Mouse (Mus musculus) CH12.LX (cell line): Measurements from ENCODE around the gene Sesn2.
"Not testable (repeated sequence)": the region's sequence is repeated elsewhere in the genome, so short reads cannot be mapped to it uniquely, and the experiment has no call there.

Experiments
- CHD2 ChIP-seq: IDR thresholded peaks from 2 replicates; pipeline ENCODE4 v1.6.1; 2011; ENCODE audit warnings: low read length, improper control_type of control experiment
- MAFK ChIP-seq: IDR thresholded peaks from 2 replicates; pipeline ENCODE4 v1.6.1; 2011; ENCODE audit warnings: low read length, improper control_type of control experiment; ENCODE audit not compliant: insufficient replicate concordance
- NRF1 ChIP-seq: IDR thresholded peaks from 2 replicates; pipeline ENCODE4 v1.6.1; 2014; ENCODE audit warnings: low read depth, mild to moderate bottlenecking, inconsistent platforms, low read length, improper control_type of control experiment, moderate library complexity
- RCOR1 ChIP-seq: conservative IDR thresholded peaks from 2 replicates; pipeline ENCODE4 v1.6.1; 2012; ENCODE audit warnings: low read depth, mild to moderate bottlenecking, inconsistent platforms, low read length, improper control_type of control experiment
- ZMIZ1 ChIP-seq: IDR thresholded peaks from 2 replicates; pipeline ENCODE4 v1.6.1; 2012; ENCODE audit warnings: low read depth, mild to moderate bottlenecking, inconsistent platforms, low read length, improper control_type of control experiment

GRCm38 (mm10) chr4:132482104-132482503 lies 28.2 kb downstream of the Sesn2 start:
- TF ChIP-seq CHD2, NRF1, MAFK, ZMIZ1, RCOR1: not testable (repeated sequence)
